Mouse (Mus musculus) bone marrow, adult 2 months (tissue): ENCODE measurements around the gene Themis2. TPM values are rescaled to one million over a fixed set of nuclear protein-coding genes. Genes with fewer than 3 reads are reported as not detected.
"Not testable (repeated sequence)": the region's sequence is repeated elsewhere in the genome, so short reads cannot be mapped to it uniquely, and the experiment has no call there.

Source experiments
- H3K27ac ChIP-seq: fragments of 200-500 bp; 2 replicates; pipeline ENCODE4 v1.5.1; 2012; ENCODE audit warnings: low read depth, mild to moderate bottlenecking, control low read depth, inconsistent platforms, low read length; ENCODE audit not compliant: control insufficient read depth, poor library complexity, insufficient read depth
- H3K4me1 ChIP-seq: fragments of 200-500 bp; 2 replicates; pipeline ENCODE4 v1.6.1; 2011; ENCODE audit warnings: low read length; ENCODE audit not compliant: control insufficient read depth, insufficient read depth
- H3K4me3 ChIP-seq: fragments of 200-500 bp; replicated peaks from 2 replicates; pipeline ENCODE3; 2011; ENCODE audit warnings: mild to moderate bottlenecking, low read depth, low read length, control low read depth; ENCODE audit not compliant: control insufficient read depth
- CTCF ChIP-seq: fragments of 200-500 bp; IDR thresholded peaks from 2 replicates; pipeline ENCODE4 v1.5.1; 2011; ENCODE audit warnings: low read length, control low read depth; ENCODE audit not compliant: control insufficient read depth, insufficient read depth
- POLR2A ChIP-seq: fragments of 200-500 bp; IDR thresholded peaks from 2 replicates; pipeline ENCODE4 v1.6.1; 2011; ENCODE audit warnings: low read depth, mild to moderate bottlenecking, control low read depth, low read length, borderline replicate concordance; ENCODE audit not compliant: control insufficient read depth
- WGBS: fragments of 180-500 bp; shearing (Covaris S2); methylation state at CpG from one replicate; pipeline ENCODE4 v1.1.7; 2018; 5-methylcytosine and 5-hydroxymethylcytosine counted together
- polyA plus RNA-seq: library from polyadenylated mRNA; stranded (reverse); fragments of >200 nt; gene quantifications from 2 replicates; pipeline ENCODE4 v1.2.4, GENCODE M21; 2011; ENCODE audit warnings: low replicate concordance; ENCODE audit not compliant: missing spikeins, insufficient read depth, insufficient read length

Themis2 gene
- polyA plus RNA-seq, 1 experiment = 22.4 TPM

DNA sequence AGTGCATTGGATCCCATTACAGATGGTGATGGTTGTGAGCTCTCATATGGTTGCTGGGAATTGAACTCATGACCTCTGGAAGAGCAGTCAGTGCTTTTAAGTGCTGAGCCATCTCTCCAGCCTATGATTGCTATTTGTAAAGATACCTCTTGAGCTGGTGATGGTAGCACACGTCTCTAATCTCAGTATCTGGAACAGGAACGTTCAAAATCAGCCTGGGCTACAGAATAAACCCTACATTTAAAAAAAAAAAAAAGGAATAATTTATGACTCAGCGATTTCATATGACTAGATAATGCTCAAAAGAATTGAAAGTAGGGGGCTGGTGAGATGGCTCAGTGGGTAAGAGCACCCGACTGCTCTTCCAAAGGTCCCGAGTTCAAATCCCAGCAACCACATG lies 7.0 kb upstream of the Themis2 start:
- no peak for TF ChIP-seq POLR2A
- TF ChIP-seq CTCF = no peak
- Histone ChIP-seq H3K4me1 (peaks cover 10% of the 10 kb centered on the region), H3K4me3 (no peak overlapping the region), H3K27ac (no peak overlapping the region)
- WGBS = 63% methylated on average over 5 of the region's 5 CpGs

DNA sequence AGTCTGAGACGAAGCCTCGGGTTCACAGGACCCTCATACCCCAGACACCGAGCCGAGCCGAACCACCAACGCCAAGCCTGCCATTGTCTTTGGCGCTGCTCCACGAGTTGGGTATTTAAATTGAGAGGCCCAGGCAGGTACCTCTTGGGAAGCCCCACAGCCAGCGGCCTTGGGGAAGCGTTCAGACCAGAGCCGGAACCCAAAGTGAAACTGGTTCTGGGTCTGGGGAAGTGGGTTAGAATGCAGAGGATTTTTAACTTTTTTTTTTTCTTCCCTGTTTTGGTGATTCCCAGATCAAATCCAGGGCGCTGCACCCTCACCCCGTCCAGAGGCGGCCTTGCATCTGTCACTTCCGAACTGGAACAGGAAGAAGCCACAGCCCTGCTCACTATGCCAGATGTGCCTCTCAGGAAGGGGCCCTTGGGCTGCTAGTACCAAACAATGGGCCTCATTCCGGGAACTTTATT lies 6.0 kb upstream of the Themis2 start:
- peaks cover 9% of the 10 kb centered on the region for H3K4me1 ChIP-seq
- H3K27ac ChIP-seq = peak overlapping the region; percentile 77
- TF ChIP-seq POLR2A (no peak), CTCF (no peak)
- H3K4me3 ChIP-seq = peak overlapping the region; percentile 30
- WGBS = 10% methylated on average over 16 of the region's 16 CpGs

DNA sequence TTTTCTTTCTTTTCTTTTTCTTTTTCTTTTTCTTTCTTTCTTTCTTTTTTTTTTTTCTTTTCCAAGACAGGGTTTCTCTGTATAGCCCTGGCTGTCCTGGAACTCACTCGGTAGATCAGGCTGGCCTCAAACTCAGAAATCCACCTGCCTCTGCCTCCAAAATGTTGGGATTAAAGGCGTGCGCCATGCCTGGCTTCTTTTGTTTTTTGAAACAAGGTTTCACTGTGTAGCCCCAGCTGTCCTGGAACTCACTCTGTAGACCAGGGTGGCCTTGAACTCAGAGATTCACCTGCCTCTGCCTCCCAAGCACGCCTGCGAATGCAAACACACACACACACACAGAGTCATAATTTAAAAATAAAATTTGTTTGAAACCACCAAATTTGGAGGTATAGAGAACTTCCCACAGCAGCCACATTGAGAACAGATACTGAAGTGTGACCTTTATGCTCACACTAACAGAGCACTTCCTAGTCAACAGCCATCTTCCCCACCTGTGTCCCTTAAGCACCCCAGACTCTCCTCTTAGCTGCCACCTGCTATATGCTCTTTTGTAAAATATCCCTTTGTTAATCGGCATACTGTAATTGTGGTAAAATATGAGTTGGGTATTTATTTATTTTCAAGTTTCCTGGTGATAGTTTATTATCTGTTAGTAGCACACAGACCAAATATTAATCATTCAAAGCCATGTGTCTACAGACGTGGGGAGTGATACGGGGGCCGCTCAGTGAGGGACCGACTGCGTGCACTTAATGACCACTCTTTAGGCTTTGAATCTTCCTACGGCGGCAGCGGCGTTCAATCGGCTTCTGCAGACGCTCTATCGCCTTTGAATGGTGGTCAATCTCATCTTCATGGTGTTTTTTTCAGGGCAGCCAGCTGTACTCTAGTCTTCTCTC lies 5.2 kb upstream of the Themis2 start:
- WGBS = 64% methylated on average over 18 of the region's 18 CpGs
- Histone ChIP-seq H3K27ac (peak overlapping the region; percentile 77), H3K4me1 (peaks cover 9% of the 10 kb centered on the region), H3K4me3 (peak overlapping the region; percentile 28)
- TF ChIP-seq CTCF = no peak
- no peak for TF ChIP-seq POLR2A

DNA sequence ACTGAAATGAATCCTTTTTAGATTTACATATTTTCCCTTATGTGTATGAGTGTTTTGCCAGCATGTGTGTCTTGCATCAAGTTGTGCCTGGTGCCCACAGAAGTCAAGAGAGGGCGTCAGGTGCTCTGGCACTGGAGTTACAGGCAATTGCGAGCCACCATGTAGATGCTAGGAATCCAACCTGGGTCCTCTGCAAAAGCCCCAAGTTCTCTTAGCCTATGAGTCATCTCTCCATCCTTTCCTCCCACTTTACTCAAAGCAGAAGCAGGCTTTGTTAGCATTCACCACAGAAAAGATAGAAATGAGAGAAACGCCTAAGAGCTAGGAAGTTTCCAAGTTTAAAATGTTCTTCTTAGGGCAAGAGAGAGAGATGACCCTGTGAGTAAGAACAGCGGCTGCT lies 3.7 kb upstream of the Themis2 start:
- Histone ChIP-seq H3K4me3 (no peak overlapping the region), H3K27ac (no peak overlapping the region), H3K4me1 (peaks cover 7% of the 10 kb centered on the region)
- 79% methylated on average over 4 of the region's 4 CpGs for whole genome bisulfite sequencing
- TF ChIP-seq POLR2A = no peak

DNA sequence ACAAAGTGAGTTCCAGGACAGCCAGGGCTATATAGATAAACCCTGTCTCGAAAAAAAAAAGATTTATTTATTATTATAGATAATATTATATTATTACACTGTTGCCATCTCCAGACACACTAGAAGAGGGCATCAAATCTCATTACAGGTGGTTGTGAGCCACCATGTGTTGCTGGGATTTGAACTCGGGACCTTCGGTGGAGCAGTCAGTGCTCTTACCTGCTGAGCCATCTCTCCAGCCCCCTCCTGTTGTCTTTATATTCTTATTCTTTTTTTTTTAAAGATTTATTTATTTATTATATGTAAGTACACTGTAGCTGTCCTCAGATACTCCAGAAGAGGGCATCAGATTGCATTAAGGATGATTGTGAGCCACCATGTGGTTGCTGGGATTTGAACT lies 2.5 kb upstream of the Themis2 start:
- 93% methylated on average over 3 of the region's 3 CpGs for WGBS
- H3K4me1 ChIP-seq, H3K4me3 ChIP-seq, H3K27ac ChIP-seq: not testable (repeated sequence)

DNA sequence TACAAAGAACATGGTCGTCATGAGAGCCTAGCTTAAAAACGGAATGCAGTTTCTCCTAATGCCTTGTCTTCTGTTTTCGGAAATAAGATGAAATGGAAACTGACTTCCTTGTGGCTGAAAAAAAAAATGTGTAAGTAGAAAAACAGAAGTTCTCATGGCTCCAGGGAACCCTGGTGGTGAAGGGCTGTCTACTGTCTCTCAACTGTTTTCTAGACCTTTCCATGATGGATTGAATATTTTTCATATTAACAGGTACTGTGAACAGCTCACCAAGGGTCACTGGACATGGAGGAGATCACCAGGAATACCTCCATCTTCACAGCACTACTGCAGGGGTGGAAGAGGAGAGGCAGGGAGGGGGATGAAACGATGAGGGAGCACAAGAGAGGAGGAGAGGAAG lies 1.8 kb upstream of the Themis2 start:
- H3K4me1 ChIP-seq = peaks cover 7% of the 10 kb centered on the region
- WGBS = 8% methylated on average over 4 of the region's 4 CpGs
- H3K4me3 ChIP-seq = no peak overlapping the region
- peak overlapping the region; percentile 54 for H3K27ac ChIP-seq
- TF ChIP-seq CTCF = no peak
- TF ChIP-seq POLR2A = no peak

DNA sequence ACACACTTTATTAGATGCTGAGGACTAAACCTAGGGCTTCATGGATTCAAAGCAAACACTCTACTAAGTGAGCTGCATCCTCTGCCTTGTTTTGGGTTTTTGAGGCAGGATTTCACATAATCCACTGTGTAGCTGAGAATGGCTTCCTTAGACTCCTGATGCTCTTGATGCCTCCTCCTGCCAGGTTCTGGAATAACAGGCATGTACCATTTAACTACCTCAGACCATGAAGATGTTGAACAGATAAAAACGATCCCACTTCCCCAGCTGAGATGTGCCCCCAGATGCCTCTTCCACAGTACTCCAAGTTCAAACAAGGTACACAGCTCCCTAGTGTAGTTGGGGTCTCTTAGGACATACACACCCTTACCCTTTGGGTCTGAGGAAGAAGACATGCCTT lies 1.3 kb upstream of the Themis2 start:
- H3K4me1 ChIP-seq = peaks cover 5% of the 10 kb centered on the region
- H3K4me3 ChIP-seq = no peak overlapping the region
- H3K27ac ChIP-seq = no peak overlapping the region
- TF ChIP-seq POLR2A = no peak
- no peak for TF ChIP-seq CTCF
- 24% methylated on average over 1 of the region's 1 CpGs for WGBS

DNA sequence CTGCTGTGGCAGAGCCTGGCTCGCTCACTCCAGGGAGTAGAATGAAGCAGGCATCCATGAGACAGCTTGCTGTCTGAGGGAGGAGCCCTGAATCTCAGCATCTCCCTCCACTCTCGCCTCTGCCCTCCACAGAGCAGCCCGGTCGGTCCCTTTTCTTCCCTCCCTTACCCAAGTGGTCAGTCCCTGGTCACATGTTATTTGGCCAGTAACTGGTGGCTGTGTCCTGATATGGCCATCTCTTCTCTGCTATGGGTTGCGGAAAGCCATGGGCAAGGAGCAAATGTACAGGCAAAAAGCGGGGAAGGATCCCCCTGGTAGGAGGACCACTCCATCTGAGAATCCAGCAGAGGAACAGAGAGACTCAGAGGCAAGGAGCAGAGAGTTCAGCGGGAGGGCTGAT lies 1.0 kb downstream of the Themis2 start:
- Histone ChIP-seq H3K4me3 (peak overlapping the region; percentile 84), H3K4me1 (peaks cover 4% of the 10 kb centered on the region; the same call in 1 of the 2 replicates), H3K27ac (peak overlapping the region; percentile 91)
- WGBS = 52% methylated on average over 7 of the region's 7 CpGs
- TF ChIP-seq POLR2A (no peak), CTCF (no peak)
